Mouse (Mus musculus): ENCODE data around the gene D630045J12Rik. TPM values are rescaled to one million over a fixed set of nuclear protein-coding genes. Genes with fewer than 3 reads are reported as not detected.

Gene D630045J12Rik
- polyA plus RNA-seq, 1 experiment from 2014 or later, result 0.16 TPM

DNA sequence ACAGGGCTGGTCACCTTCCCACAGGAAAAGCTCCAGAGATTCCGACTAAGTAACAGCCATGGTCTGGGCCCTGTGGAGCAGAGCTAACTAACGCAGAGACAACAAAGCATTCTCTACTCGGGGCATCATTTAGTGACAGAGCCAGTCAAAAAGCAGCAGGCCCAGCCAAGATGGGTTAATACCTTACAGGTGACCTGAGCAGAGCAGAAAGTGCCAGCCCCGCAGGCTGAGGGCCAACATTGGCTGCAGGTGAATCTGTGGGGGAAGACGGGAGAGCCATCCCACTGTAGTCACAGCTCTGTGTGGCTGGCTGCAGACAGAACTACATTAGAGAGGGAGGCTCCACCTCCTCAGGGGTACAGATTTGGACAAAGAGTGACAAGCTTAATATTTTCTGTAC, 106.5 kb downstream of the D630045J12Rik start:
- no peak overlapping the region for H3K27ac ChIP-seq
- WGBS (ENCODE audit: missing documents), result 99% methylated on average over 5 of the region's 5 CpGs
- H3K4me3 ChIP-seq (ENCODE audit: inconsistent target), result no peak overlapping the region
- no peaks in the 10 kb centered on the region for H3K36me3 ChIP-seq (ENCODE audit: inconsistent target)
- no peaks in the 10 kb centered on the region for H3K79me2 ChIP-seq (ENCODE audit: inconsistent target)

DNA sequence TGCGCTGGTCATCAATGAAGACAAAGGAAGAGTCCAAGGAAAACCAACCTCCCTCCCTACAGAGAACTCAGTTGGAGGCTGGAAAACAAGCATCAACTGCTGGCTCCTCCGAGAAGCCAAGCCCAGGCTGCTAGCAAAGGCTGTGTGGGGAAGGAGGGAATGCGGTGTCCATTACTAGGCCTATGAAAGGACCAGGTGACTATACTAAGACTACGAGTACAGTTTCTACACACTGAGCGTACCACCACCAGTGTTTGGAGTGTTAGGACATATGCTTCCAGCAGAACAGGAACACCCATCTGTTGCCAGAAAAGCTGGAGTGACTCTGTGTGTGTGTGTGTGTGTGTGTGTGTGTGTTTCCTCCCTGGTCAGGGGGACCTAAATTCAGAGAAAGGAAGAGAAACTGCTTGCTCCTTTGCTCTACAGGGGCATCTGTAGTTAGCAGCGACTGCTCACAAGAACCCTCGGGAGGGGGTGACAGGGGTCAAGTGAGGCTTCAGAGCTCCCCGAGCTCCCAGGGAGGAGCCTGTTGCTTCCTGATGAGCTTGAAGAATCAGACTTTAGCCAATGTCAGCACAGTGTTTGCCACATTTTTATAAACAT, 108.2 kb downstream of the D630045J12Rik start:
- 57% methylated on average over 8 of the region's 8 CpGs for WGBS (ENCODE audit: missing documents)
- no peaks in the 10 kb centered on the region for H3K36me3 ChIP-seq (ENCODE audit: inconsistent target)
- H3K79me2 ChIP-seq (ENCODE audit: inconsistent target), result no peaks in the 10 kb centered on the region
- no peak overlapping the region for H3K27ac ChIP-seq
- H3K4me3 ChIP-seq (ENCODE audit: inconsistent target), result no peak overlapping the region

- 95% methylated on average over 9 of the region's 9 CpGs for WGBS (ENCODE audit: missing documents)
- H3K79me2 ChIP-seq (ENCODE audit: inconsistent target), result no peaks in the 10 kb centered on the region
- no peaks in the 10 kb centered on the region for H3K36me3 ChIP-seq (ENCODE audit: inconsistent target)
- no peak overlapping the region for H3K4me3 ChIP-seq (ENCODE audit: inconsistent target)
- no peak overlapping the region for H3K27ac ChIP-seq
Observed at GRCm38 (mm10) chr6:38144161-38144998, 109.4 kb downstream of the D630045J12Rik start.

GRCm38 (mm10) chr6:38140402-38140801, 113.4 kb downstream of the D630045J12Rik start:
- Histone ChIP-seq H3K79me2 (ENCODE audit: inconsistent target) (no peaks in the 10 kb centered on the region), H3K27ac (no peak overlapping the region), H3K36me3 (ENCODE audit: inconsistent target) (no peaks in the 10 kb centered on the region), H3K4me3 (ENCODE audit: inconsistent target) (no peak overlapping the region)
- 96% methylated on average over 9 of the region's 9 CpGs for WGBS (ENCODE audit: missing documents)

GRCm38 (mm10) chr6:38139086-38139485, 114.7 kb downstream of the D630045J12Rik start:
- 89% methylated on average over 3 of the region's 3 CpGs for WGBS (ENCODE audit: missing documents)
- H3K36me3 ChIP-seq (ENCODE audit: inconsistent target), result no peaks in the 10 kb centered on the region
- H3K79me2 ChIP-seq (ENCODE audit: inconsistent target), result no peaks in the 10 kb centered on the region
- no peak overlapping the region for H3K27ac ChIP-seq
- no peak overlapping the region for H3K4me3 ChIP-seq (ENCODE audit: inconsistent target)

GRCm38 (mm10) chr6:38134806-38135559, 118.8 kb downstream of the D630045J12Rik start:
- no peak overlapping the region for H3K4me3 ChIP-seq (ENCODE audit: inconsistent target)
- WGBS (ENCODE audit: missing documents), result 89% methylated on average over 8 of the region's 8 CpGs
- H3K27ac ChIP-seq, result no peak overlapping the region
- H3K79me2 ChIP-seq (ENCODE audit: inconsistent target), result no peaks in the 10 kb centered on the region
- H3K36me3 ChIP-seq (ENCODE audit: inconsistent target), result no peaks in the 10 kb centered on the region

DNA sequence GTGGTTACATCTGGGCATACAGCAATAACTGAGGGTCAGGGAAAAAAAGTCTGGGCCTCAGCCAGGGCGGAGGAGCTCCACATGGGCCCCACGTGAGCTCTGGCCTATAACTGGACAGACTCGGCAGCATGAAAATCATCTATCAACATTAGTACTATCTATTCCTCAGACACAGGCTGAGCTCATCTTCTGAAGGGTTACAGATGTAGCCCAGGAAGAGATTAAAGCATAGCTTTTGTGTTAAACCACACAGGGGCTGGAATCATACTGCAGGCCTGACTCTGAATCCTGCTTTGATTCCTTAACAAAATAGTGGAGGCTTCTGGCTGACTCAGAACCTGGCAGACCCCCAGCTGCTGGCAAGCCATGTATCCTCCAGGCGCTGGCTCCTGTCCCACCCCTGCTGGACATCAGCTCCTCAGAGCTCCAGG, 122.0 kb downstream of the D630045J12Rik start:
- WGBS (ENCODE audit: missing documents), result 93% methylated on average over 4 of the region's 4 CpGs

GRCm38 (mm10) chr6:38129883-38130282, 123.9 kb downstream of the D630045J12Rik start:
- H3K4me3 ChIP-seq (ENCODE audit: inconsistent target), result no peak overlapping the region
- no peaks in the 10 kb centered on the region for H3K79me2 ChIP-seq (ENCODE audit: inconsistent target)
- no peak overlapping the region for H3K27ac ChIP-seq
- WGBS (ENCODE audit: missing documents), result 90% methylated on average over 5 of the region's 5 CpGs
- H3K36me3 ChIP-seq (ENCODE audit: inconsistent target), result no peaks in the 10 kb centered on the region

More for the DNA sequence above, 122.0 kb downstream of the D630045J12Rik start:
- Histone ChIP-seq H3K27ac (no peak overlapping the region), H3K4me3 (ENCODE audit: inconsistent target) (no peak overlapping the region), H3K36me3 (ENCODE audit: inconsistent target) (no peaks in the 10 kb centered on the region), H3K79me2 (ENCODE audit: inconsistent target) (no peaks in the 10 kb centered on the region)

DNA sequence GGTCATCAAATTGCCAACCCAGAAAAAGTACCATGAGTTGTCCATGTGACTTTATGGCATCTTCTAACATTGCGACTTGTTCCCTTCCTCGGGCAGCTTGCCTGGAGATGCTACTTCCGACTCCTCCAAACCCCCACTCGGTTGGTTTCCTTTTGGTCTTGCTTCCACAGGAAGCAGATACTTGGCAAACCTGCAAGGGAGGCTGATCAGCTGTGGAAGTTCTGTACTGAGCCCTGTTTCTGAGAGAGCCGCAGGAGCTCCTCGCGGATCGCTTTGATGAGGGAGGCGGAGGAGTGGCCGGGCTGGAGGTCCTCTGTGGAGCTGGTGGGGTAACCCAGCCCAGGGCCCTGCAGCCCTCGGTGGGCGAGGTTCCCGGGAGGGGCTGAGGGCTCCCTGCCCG, 125.7 kb downstream of the D630045J12Rik start:
- Histone ChIP-seq H3K36me3 (ENCODE audit: inconsistent target) (no peaks in the 10 kb centered on the region), H3K4me3 (ENCODE audit: inconsistent target) (no peak overlapping the region), H3K27ac (no peak overlapping the region), H3K79me2 (ENCODE audit: inconsistent target) (no peaks in the 10 kb centered on the region)
- 91% methylated on average over 14 of the region's 14 CpGs for WGBS (ENCODE audit: missing documents)

GRCm38 (mm10) chr6:38125462-38125861, 128.3 kb downstream of the D630045J12Rik start:
- H3K36me3 ChIP-seq (ENCODE audit: inconsistent target), result no peaks in the 10 kb centered on the region
- H3K4me3 ChIP-seq (ENCODE audit: inconsistent target), result no peak overlapping the region
- no peak overlapping the region for H3K27ac ChIP-seq
- WGBS (ENCODE audit: missing documents), result 98% methylated on average over 3 of the region's 3 CpGs
- no peaks in the 10 kb centered on the region for H3K79me2 ChIP-seq (ENCODE audit: inconsistent target)

GRCm38 (mm10) chr6:38124882-38125281, 128.9 kb downstream of the D630045J12Rik start:
- Histone ChIP-seq H3K36me3 (ENCODE audit: inconsistent target) (no peaks in the 10 kb centered on the region), H3K79me2 (ENCODE audit: inconsistent target) (no peaks in the 10 kb centered on the region), H3K27ac (no peak overlapping the region), H3K4me3 (ENCODE audit: inconsistent target) (no peak overlapping the region)
- 94% methylated on average over 5 of the region's 5 CpGs for WGBS (ENCODE audit: missing documents)

DNA sequence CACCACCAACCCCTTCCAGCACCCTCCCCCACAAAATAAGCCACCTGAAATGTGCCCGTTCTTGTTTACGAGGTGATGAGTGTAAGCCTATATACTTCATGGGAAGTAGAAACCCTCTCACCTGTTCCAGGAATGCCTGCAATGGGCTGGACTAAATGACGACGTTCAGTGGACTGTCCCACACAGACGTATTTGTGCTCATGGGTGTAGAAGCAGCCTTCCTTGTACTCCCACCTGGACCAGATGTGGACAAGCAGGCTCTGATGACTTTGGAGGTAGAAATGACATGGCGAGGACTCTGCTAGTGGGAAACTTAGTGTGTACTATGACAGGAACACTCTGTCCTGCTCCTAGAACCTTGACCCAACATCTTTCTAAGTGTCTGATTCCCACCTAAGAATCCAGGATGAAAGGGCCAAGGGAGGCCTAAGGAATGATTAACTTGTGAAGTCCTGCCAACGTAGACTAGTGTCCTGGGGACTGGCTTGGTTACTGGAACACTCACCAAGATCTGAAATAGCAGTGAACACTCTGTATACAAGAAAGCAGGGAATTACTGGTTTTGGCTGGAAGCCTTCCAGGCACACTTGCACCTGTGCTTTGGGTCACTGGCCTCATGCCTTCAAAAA, 129.5 kb downstream of the D630045J12Rik start, which contains the start of gene Atp6v0a4:
TSS of gene Atp6v0a4 (minus strand) at position 380 of the 629 bp plus-strand sequence.
- Histone ChIP-seq H3K4me3 (ENCODE audit: inconsistent target) (no peak within 1 kb of the TSS), H3K36me3 (ENCODE audit: inconsistent target) (no peaks in the 10 kb centered on the region), H3K27ac (no peak within 1 kb of the TSS), H3K79me2 (ENCODE audit: inconsistent target) (no peaks in the 10 kb centered on the region)
- 91% methylated on average over 7 of the region's 7 CpGs for whole genome bisulfite sequencing (ENCODE audit: missing documents)

DNA sequence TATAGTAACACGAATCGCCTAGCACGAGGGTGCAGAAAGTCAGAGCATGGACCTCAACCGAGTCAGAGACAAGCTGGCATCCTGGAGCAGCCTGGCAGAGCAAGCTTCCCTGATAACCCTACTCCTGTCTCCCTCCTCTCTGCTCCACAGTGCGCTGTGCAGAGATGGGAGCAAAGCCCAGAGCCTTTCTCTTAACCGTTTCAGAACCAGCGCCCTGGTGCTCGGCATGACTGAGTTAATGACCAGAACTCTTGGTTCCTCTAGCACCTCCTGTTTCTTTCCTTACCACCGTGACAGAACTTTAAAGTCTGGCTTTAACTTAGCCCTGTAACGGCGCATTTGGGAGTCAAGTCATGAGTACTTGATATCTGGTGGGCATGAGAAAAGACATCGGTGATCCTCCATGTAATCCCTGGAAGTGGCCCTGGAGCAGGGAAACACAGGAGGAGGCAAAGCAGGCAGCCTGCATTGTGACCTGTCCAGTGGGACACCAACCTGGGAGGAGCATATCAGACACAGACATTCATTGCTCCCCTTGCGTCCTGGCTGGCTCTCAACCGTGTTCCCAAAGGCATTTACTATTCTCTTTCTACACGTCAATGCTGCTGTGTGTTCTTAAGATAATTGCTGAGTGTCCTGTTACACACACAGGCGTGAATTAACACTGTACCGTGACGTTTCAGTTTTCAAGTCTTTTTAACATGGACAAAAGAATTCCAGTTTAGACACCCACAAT, 130.2 kb downstream of the D630045J12Rik start:
- WGBS (ENCODE audit: missing documents), result 92% methylated on average over 18 of the region's 18 CpGs
- no peak overlapping the region for H3K4me3 ChIP-seq (ENCODE audit: inconsistent target)
- H3K36me3 ChIP-seq (ENCODE audit: inconsistent target), result no peaks in the 10 kb centered on the region
- H3K27ac ChIP-seq, result no peak overlapping the region
- no peaks in the 10 kb centered on the region for H3K79me2 ChIP-seq (ENCODE audit: inconsistent target)

- Histone ChIP-seq H3K79me2 (ENCODE audit: inconsistent target) (no peaks in the 10 kb centered on the region), H3K36me3 (ENCODE audit: inconsistent target) (no peaks in the 10 kb centered on the region), H3K4me3 (ENCODE audit: inconsistent target) (no peak overlapping the region), H3K27ac (no peak overlapping the region)
- WGBS (ENCODE audit: missing documents), result 88% methylated on average over 6 of the region's 6 CpGs
Observed at GRCm38 (mm10) chr6:38122791-38123190, 131.0 kb downstream of the D630045J12Rik start.
